Mouse (Mus musculus): ENCODE results near the gene B3galt6. TPM values are rescaled to one million over a fixed set of nuclear protein-coding genes. Genes with fewer than 3 reads are reported as not detected.

B3galt6 gene
- polyA plus RNA-seq (2015; fragmentation: Nextera tagmentation; extraction: Ambion mirVana): 9.0 and 9.4 TPM in 2 replicates

DNA sequence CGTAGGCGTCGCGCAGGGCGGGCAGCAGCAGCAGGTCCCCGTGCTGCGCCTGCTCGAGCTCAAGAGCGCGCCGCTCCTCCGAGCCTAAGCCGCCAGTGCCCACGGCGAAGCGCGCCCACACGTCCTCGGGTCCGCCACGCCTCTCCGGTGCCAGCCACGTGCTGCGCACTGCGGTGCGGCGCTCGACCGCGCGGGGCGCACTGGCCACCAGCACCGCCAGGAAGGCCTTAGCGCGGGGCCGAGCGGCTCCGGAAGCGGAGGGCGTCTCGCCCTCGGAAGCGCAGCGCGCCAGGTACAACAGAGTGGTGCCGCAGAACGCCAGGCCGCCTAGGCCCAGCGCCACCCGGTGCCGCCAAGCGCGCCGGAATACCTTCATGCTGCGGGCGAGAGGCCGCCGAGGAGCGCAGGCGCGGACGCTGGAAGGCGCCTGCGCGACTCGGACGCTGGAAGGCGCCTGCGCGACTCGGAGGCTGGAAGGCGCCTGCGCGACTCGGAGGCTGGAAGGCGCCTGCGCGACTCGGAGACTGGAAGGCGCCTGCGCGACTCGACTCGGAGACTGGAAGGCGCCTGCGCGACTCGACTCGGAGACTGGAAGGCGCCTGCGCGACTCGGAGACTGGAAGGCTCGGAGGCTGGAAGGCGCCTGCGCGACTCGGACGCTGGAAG, at the start of gene B3galt6, which contains the start of gene Sdf4:
TSS of gene B3galt6 (minus strand) at position 409 of the 665 bp plus-strand sequence.
TSS of gene Sdf4 (plus strand) at position 632 of the 665 bp plus-strand sequence.
- peak; percentile 91 for DNase-seq (ENCODE audit: low spot score)
- Histone ChIP-seq H3K36me3 (ENCODE audit: control insufficient read depth, insufficient read depth, low read length) (peaks cover 2% of the 10 kb centered on the region; the same call in 1 of the 2 replicates), H3K4me2 (replicated peaks; ENCODE audit: low read depth) (peak within 1 kb of the TSS; percentile 96), H3K4me1 (replicated peaks; ENCODE audit: control insufficient read depth, insufficient read depth) (peaks cover 11% of the 10 kb centered on the region), H3K4me3 (ENCODE audit: low read depth, low read length) (peak within 1 kb of the TSS; percentile 92), H3K9me3 (ENCODE audit: control insufficient read depth, low read length) (no peaks in the 10 kb centered on the region), H3K27me3 (ENCODE audit: control insufficient read depth, insufficient read depth, low read length) (no peaks in the 10 kb centered on the region), H3K27ac (replicated peaks) (peak within 1 kb of the TSS; percentile 95), H3K9ac (ENCODE audit: low read length) (peak within 1 kb of the TSS; percentile 87)
- TF ChIP-seq CTCF (IDR thresholded peaks at IDR 0.05; ENCODE audit: low read depth) (peak; percentile 79), EP300 (optimal IDR thresholded peaks at IDR 0.05) (no peak)
- ATAC-seq (ENCODE audit: low FRiP score, low TSS enrichment): peak; percentile 91
- under 1% methylated on average over 90 of the region's 99 CpGs for WGBS

GRCm38 (mm10) chr4:156034901-156035300, 42.5 kb upstream of the B3galt6 start:
- Histone ChIP-seq H3K4me3 (ENCODE audit: low read depth, low read length) (peak overlapping the region; percentile 8; the same call in 1 of the 2 replicates), H3K9me3 (ENCODE audit: control insufficient read depth, low read length) (no peaks in the 10 kb centered on the region), H3K27me3 (ENCODE audit: control insufficient read depth, insufficient read depth, low read length) (no peaks in the 10 kb centered on the region), H3K36me3 (ENCODE audit: control insufficient read depth, insufficient read depth, low read length) (no peaks in the 10 kb centered on the region), H3K4me1 (replicated peaks; ENCODE audit: control insufficient read depth, insufficient read depth) (peaks cover 10% of the 10 kb centered on the region), H3K9ac (ENCODE audit: low read length) (no peak overlapping the region), H3K4me2 (replicated peaks; ENCODE audit: low read depth) (no peak overlapping the region), H3K27ac (replicated peaks) (no peak overlapping the region)
- no peak for ATAC-seq (ENCODE audit: low FRiP score, low TSS enrichment)
- no peak for TF ChIP-seq EP300 (optimal IDR thresholded peaks at IDR 0.05)
- no peak for TF ChIP-seq CTCF (IDR thresholded peaks at IDR 0.05; ENCODE audit: low read depth)
- no peak for DNase-seq (ENCODE audit: low spot score)
- 28% methylated on average over 25 of the region's 25 CpGs for WGBS

GRCm38 (mm10) chr4:156034301-156034700, 41.9 kb upstream of the B3galt6 start:
- DNase-seq (ENCODE audit: low spot score): no peak
- H3K4me1 ChIP-seq (replicated peaks; ENCODE audit: control insufficient read depth, insufficient read depth): peaks cover 10% of the 10 kb centered on the region
- TF ChIP-seq CTCF (IDR thresholded peaks at IDR 0.05; ENCODE audit: low read depth): no peak
- TF ChIP-seq EP300 (optimal IDR thresholded peaks at IDR 0.05): no peak
- no peak overlapping the region for H3K4me2 ChIP-seq (replicated peaks; ENCODE audit: low read depth)
- no peak for ATAC-seq (ENCODE audit: low FRiP score, low TSS enrichment)
- no peak overlapping the region for H3K4me3 ChIP-seq (ENCODE audit: low read depth, low read length)
- WGBS: 82% methylated on average over 4 of the region's 4 CpGs
- no peak overlapping the region for H3K9ac ChIP-seq (ENCODE audit: low read length)
- no peaks in the 10 kb centered on the region for H3K27me3 ChIP-seq (ENCODE audit: control insufficient read depth, insufficient read depth, low read length)
- H3K9me3 ChIP-seq (ENCODE audit: control insufficient read depth, low read length): no peaks in the 10 kb centered on the region
- H3K27ac ChIP-seq (replicated peaks): no peak overlapping the region
- no peaks in the 10 kb centered on the region for H3K36me3 ChIP-seq (ENCODE audit: control insufficient read depth, insufficient read depth, low read length)

DNA sequence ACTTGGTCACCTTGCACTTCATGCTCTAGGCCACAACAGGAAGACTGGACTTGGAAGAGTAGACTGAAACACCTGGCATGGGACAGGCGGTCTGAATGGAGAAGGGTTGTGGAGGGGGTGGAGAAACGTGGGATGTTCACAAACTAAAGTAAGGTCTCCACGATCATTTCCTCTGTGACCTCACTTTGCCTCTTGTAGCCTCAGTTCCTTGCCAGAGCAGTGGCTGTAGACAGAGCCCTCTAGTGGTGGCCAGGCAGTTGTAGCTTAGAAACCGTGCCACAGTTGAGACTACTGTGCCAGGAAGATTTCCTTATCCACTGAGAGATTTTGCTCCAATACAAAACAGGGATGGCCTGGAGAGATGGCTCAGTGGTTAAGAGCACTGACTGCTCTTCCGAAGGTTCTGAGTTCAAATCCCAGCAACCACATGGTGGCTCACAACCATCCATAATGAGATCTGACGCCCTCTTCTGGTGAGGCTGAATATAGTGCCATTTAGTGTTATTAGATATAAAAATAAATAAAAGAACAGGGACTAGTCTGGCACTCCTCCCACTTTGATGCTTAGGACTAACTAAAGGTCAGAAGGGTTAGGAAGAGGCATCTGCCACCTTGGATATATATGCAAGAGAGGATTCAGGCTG, 41.1 kb upstream of the B3galt6 start:
- Histone ChIP-seq H3K36me3 (ENCODE audit: control insufficient read depth, insufficient read depth, low read length) (no peaks in the 10 kb centered on the region), H3K9ac (ENCODE audit: low read length) (no peak overlapping the region), H3K9me3 (ENCODE audit: control insufficient read depth, low read length) (no peaks in the 10 kb centered on the region), H3K27ac (replicated peaks) (no peak overlapping the region), H3K27me3 (ENCODE audit: control insufficient read depth, insufficient read depth, low read length) (no peaks in the 10 kb centered on the region), H3K4me3 (ENCODE audit: low read depth, low read length) (no peak overlapping the region), H3K4me1 (replicated peaks; ENCODE audit: control insufficient read depth, insufficient read depth) (peaks cover 10% of the 10 kb centered on the region), H3K4me2 (replicated peaks; ENCODE audit: low read depth) (no peak overlapping the region)
- DNase-seq (ENCODE audit: low spot score): peak; percentile 47
- 0 out of 2 replicates have a peak, but pooled peaks have one; percentile 24 for ATAC-seq (ENCODE audit: low FRiP score, low TSS enrichment)
- TF ChIP-seq EP300 (optimal IDR thresholded peaks at IDR 0.05) (no peak), CTCF (IDR thresholded peaks at IDR 0.05; ENCODE audit: low read depth) (peak; percentile 79)
- WGBS: 35% methylated on average over 6 of the region's 6 CpGs

GRCm38 (mm10) chr4:156032856-156033255, 40.4 kb upstream of the B3galt6 start:
- 67% methylated on average over 4 of the region's 4 CpGs for WGBS
- Histone ChIP-seq H3K4me3 (ENCODE audit: low read depth, low read length) (no peak overlapping the region), H3K27me3 (ENCODE audit: control insufficient read depth, insufficient read depth, low read length) (no peaks in the 10 kb centered on the region), H3K4me2 (replicated peaks; ENCODE audit: low read depth) (no peak overlapping the region), H3K9me3 (ENCODE audit: control insufficient read depth, low read length) (no peaks in the 10 kb centered on the region), H3K4me1 (replicated peaks; ENCODE audit: control insufficient read depth, insufficient read depth) (peaks cover 10% of the 10 kb centered on the region), H3K9ac (ENCODE audit: low read length) (no peak overlapping the region), H3K27ac (replicated peaks) (peak overlapping the region; percentile 90), H3K36me3 (ENCODE audit: control insufficient read depth, insufficient read depth, low read length) (no peaks in the 10 kb centered on the region)
- no peak for DNase-seq (ENCODE audit: low spot score)
- TF ChIP-seq EP300 (optimal IDR thresholded peaks at IDR 0.05) (no peak), CTCF (IDR thresholded peaks at IDR 0.05; ENCODE audit: low read depth) (no peak)
- no peak for ATAC-seq (ENCODE audit: low FRiP score, low TSS enrichment)

All from stomach, postnatal 0 days (tissue).